Mouse (Mus musculus): ENCODE measurements around the gene Kbtbd6. TPM values are rescaled to one million over a fixed set of nuclear protein-coding genes. Genes with fewer than 3 reads are reported as not detected.

Kbtbd6 gene
- polyA plus RNA-seq, 1 experiment from 2014 or later: 4.0 TPM

GRCm38 (mm10) chr14:79490246-79490645, 38.6 kb downstream of the Kbtbd6 start:
- no peak overlapping the region for H3K4me3 ChIP-seq (ENCODE audit: low read length)
- no peak for ATAC-seq (ENCODE audit: low FRiP score, low TSS enrichment)
- H3K4me2 ChIP-seq (replicated peaks; ENCODE audit: low read depth, low read length): no peak overlapping the region
- peaks cover 22% of the 10 kb centered on the region for H3K4me1 ChIP-seq (ENCODE audit: insufficient read depth, low read length)
- H3K27ac ChIP-seq (ENCODE audit: low read length): no peak overlapping the region
- H3K36me3 ChIP-seq (ENCODE audit: insufficient read depth, low read length): 0 out of 2 replicates have a peak, but pooled peaks cover 6% of the 10 kb centered on the region
- no peak overlapping the region for H3K9ac ChIP-seq (replicated peaks; ENCODE audit: low read length)
- WGBS: 66% methylated on average over 3 of the region's 3 CpGs
- no peaks in the 10 kb centered on the region for H3K9me3 ChIP-seq (ENCODE audit: low read length)
- H3K27me3 ChIP-seq (ENCODE audit: insufficient read depth, low read length): no peaks in the 10 kb centered on the region

- no peaks in the 10 kb centered on the region for H3K27me3 ChIP-seq (ENCODE audit: insufficient read depth, low read length)
- H3K4me2 ChIP-seq (replicated peaks; ENCODE audit: low read depth, low read length): no peak overlapping the region
- H3K27ac ChIP-seq (ENCODE audit: low read length): no peak overlapping the region
- H3K9ac ChIP-seq (replicated peaks; ENCODE audit: low read length): no peak overlapping the region
- no peak overlapping the region for H3K4me3 ChIP-seq (ENCODE audit: low read length)
- H3K4me1 ChIP-seq (ENCODE audit: insufficient read depth, low read length): no peaks in the 10 kb centered on the region
- 61% methylated on average over 6 of the region's 6 CpGs for WGBS
- no peak for ATAC-seq (ENCODE audit: low FRiP score, low TSS enrichment)
- 0 out of 2 replicates have a peak, but pooled peaks cover 6% of the 10 kb centered on the region for H3K36me3 ChIP-seq (ENCODE audit: insufficient read depth, low read length)
- no peaks in the 10 kb centered on the region for H3K9me3 ChIP-seq (ENCODE audit: low read length)
Observed at GRCm38 (mm10) chr14:79494349-79494748, 42.7 kb downstream of the Kbtbd6 start.

DNA sequence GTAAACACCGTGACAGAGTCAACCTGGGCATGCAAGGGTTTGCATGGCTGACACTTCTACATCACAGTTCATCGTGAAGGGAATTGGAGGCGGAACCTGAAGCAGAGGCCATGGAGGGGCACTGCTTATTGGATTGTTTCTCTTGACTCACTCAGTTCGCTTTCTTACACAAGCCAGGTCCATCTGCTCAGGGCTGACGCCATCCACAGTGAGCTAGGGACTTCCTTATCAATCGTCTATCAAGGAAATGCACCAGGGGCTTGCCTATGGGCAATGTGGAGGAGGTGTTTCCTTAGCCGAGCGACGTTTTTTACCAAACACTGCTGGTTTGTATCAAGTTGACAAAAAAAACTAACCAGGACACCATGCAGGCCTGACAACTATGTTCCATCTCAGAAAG, 47.7 kb downstream of the Kbtbd6 start:
- Histone ChIP-seq H3K4me1 (ENCODE audit: insufficient read depth, low read length) (no peaks in the 10 kb centered on the region; the same call in 1 of the 2 replicates), H3K27ac (ENCODE audit: low read length) (no peak overlapping the region), H3K4me3 (ENCODE audit: low read length) (no peak overlapping the region), H3K9me3 (ENCODE audit: low read length) (no peaks in the 10 kb centered on the region), H3K36me3 (ENCODE audit: insufficient read depth, low read length) (0 out of 2 replicates have a peak, but pooled peaks cover 4% of the 10 kb centered on the region), H3K9ac (replicated peaks; ENCODE audit: low read length) (no peak overlapping the region), H3K27me3 (ENCODE audit: insufficient read depth, low read length) (no peaks in the 10 kb centered on the region), H3K4me2 (replicated peaks; ENCODE audit: low read depth, low read length) (no peak overlapping the region)
- no peak for ATAC-seq (ENCODE audit: low FRiP score, low TSS enrichment)
- 72% methylated on average over 9 of the region's 9 CpGs for WGBS

- no peak overlapping the region for H3K9ac ChIP-seq (replicated peaks; ENCODE audit: low read length)
- H3K27me3 ChIP-seq (ENCODE audit: insufficient read depth, low read length): no peaks in the 10 kb centered on the region
- no peak overlapping the region for H3K4me3 ChIP-seq (ENCODE audit: low read length)
- no peak for ATAC-seq (ENCODE audit: low FRiP score, low TSS enrichment)
- H3K27ac ChIP-seq (ENCODE audit: low read length): no peak overlapping the region
- H3K4me2 ChIP-seq (replicated peaks; ENCODE audit: low read depth, low read length): no peak overlapping the region
- 75% methylated on average over 4 of the region's 4 CpGs for WGBS
- no peaks in the 10 kb centered on the region; the same call in 1 of the 2 replicates for H3K4me1 ChIP-seq (ENCODE audit: insufficient read depth, low read length)
- 0 out of 2 replicates have a peak, but pooled peaks cover 4% of the 10 kb centered on the region for H3K36me3 ChIP-seq (ENCODE audit: insufficient read depth, low read length)
- no peaks in the 10 kb centered on the region for H3K9me3 ChIP-seq (ENCODE audit: low read length)
Observed at GRCm38 (mm10) chr14:79500756-79501155, 49.1 kb downstream of the Kbtbd6 start.

- WGBS: 65% methylated on average over 5 of the region's 5 CpGs
- Histone ChIP-seq H3K9me3 (ENCODE audit: low read length) (no peaks in the 10 kb centered on the region), H3K9ac (replicated peaks; ENCODE audit: low read length) (no peak overlapping the region), H3K27me3 (ENCODE audit: insufficient read depth, low read length) (no peaks in the 10 kb centered on the region), H3K36me3 (ENCODE audit: insufficient read depth, low read length) (0 out of 2 replicates have a peak, but pooled peaks cover 4% of the 10 kb centered on the region), H3K27ac (ENCODE audit: low read length) (0 out of 2 replicates have a peak overlapping the region, but pooled peaks have one; percentile 35), H3K4me3 (ENCODE audit: low read length) (no peak overlapping the region), H3K4me1 (ENCODE audit: insufficient read depth, low read length) (peaks cover 6% of the 10 kb centered on the region; the same call in 1 of the 2 replicates), H3K4me2 (replicated peaks; ENCODE audit: low read depth, low read length) (no peak overlapping the region)
- ATAC-seq (ENCODE audit: low FRiP score, low TSS enrichment): no peak
Observed at GRCm38 (mm10) chr14:79503371-79504075, 51.9 kb downstream of the Kbtbd6 start.

Other genes with a start within 250 kb of the Kbtbd6 start
- not detected in 2 replicates for gene Zfp957, start 204.5 kb upstream of the Kbtbd6 start, polyA plus RNA-seq (2015; fragmentation: Nextera tagmentation; extraction: Ambion mirVana)
- 29.7 and 35.7 TPM in 2 replicates for gene Rgcc, start 150.2 kb upstream of the Kbtbd6 start, polyA plus RNA-seq (2015; fragmentation: Nextera tagmentation; extraction: Ambion mirVana)
- gene Naa16, start 61.1 kb upstream of the Kbtbd6 start, polyA plus RNA-seq (2015; fragmentation: Nextera tagmentation; extraction: Ambion mirVana): 37.8 and 42.9 TPM in 2 replicates
- gene Mtrf1, start 54.1 kb upstream of the Kbtbd6 start, polyA plus RNA-seq (2015; fragmentation: Nextera tagmentation; extraction: Ambion mirVana): 10.7 and 11.6 TPM in 2 replicates
- gene Kbtbd7, start 25.3 kb upstream of the Kbtbd6 start, polyA plus RNA-seq (2015; fragmentation: Nextera tagmentation; extraction: Ambion mirVana): 12.3 and 12.6 TPM in 2 replicates
- gene Elf1, start 29.4 kb downstream of the Kbtbd6 start, polyA plus RNA-seq (2015; fragmentation: Nextera tagmentation; extraction: Ambion mirVana): 10.2 and 10.3 TPM in 2 replicates
- 37.0 and 39.1 TPM in 2 replicates for gene Wbp4, start 29.7 kb downstream of the Kbtbd6 start, polyA plus RNA-seq (2015; fragmentation: Nextera tagmentation; extraction: Ambion mirVana)
- gene Sugt1, start 135.9 kb downstream of the Kbtbd6 start, polyA plus RNA-seq (2015; fragmentation: Nextera tagmentation; extraction: Ambion mirVana): 114 and 118 TPM in 2 replicates
- 2.0 and 2.6 TPM in 2 replicates for gene Cnmd, start 210.3 kb downstream of the Kbtbd6 start, polyA plus RNA-seq (2015; fragmentation: Nextera tagmentation; extraction: Ambion mirVana)